Mouse (Mus musculus) layer of hippocampus, postnatal 14 days (tissue): ENCODE measurements around the gene Phf1. TPM values are rescaled to one million over a fixed set of nuclear protein-coding genes. Genes with fewer than 3 reads are reported as not detected.
"Not testable (repeated sequence)": the region's sequence is repeated elsewhere in the genome, so short reads cannot be mapped to it uniquely, and the experiment has no call there.

Experiments used
- DNase-seq, 2 experiments: peaks; one replicate each; pipeline ENCODE4 v3.0.0; 2021 to 2022; ENCODE audit warnings: low spot score in 2 of 2, mixed read lengths in 1 of 2
- long read RNA-seq, 2 experiments: library from polyadenylated mRNA; stranded (forward); transcript quantifications; one replicate each; pipeline ENCODE4 v2.0.0; 2021
- total RNA-seq, 2 experiments: library from RNA; stranded (reverse); gene quantifications; 2 replicates each; pipeline ENCODE4 v1.2.3; 2021

The Phf1 gene
- total RNA-seq: 10 to 100 TPM; 18.6 to 21.0 TPM
- long read RNA-seq, experiment 1, partial matches to known transcripts: 0 of 7 reads
- long read RNA-seq, experiment 1, other reads (novel, unspliced or antisense): 5 of 7 reads
- long read RNA-seq, experiment 2, partial matches to known transcripts: 4 of 11 reads
- long read RNA-seq, experiment 2, other reads (novel, unspliced or antisense): 4 of 11 reads

DNA sequence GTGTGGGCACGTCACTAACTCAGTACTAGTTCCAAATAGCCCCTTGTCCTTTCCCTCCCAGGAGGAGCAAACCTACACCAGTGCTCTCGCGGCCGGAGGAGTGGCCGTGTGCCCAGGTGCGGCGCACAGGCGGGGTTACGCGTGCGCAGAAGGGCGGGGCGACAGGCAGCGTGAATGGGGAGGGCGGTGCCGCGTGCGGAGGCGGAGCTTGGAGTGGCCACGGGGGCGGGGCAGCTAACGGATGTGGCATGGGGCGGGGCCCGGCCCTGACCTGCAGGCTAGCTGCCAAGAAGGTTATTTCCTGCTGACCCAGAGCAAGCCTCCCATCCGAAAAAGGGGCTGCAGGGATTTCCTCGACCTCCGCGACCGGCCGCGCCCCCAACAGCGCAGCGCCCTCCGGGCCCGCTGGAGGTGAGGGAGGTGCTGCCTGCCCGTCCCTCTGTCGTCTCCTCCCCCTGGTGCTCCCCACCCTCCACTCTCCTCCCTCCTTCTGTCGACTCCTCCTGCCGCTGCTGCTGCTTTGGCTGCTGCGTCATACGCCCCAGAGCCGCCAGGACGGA is at the start of gene Phf1:
Gene Phf1 (plus strand): TSS at position 214 of the 560 bp plus-strand sequence.
- DNase-seq: peak; percentile 93 to 95

DNA sequence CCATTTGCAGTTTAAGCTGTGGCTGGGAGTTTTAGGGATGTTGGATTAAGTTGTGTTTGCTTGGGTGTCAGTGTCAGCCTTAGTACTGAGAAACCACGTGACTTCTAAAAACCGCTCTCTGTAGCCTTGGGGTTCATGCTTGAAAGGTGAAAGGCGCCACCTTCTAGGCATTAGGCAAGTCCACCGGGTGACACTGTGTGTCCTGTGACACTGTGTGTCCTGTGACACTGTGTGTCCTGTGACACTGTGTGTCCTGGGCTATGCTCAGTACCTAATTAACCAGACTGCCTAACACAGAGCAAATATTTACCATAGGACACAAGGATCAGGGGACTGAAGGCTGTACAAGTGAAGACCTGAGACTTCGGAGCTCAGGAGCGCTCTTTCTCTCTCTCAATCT is 49.3 kb upstream of the Phf1 start:
- no peak for DNase-seq

DNA sequence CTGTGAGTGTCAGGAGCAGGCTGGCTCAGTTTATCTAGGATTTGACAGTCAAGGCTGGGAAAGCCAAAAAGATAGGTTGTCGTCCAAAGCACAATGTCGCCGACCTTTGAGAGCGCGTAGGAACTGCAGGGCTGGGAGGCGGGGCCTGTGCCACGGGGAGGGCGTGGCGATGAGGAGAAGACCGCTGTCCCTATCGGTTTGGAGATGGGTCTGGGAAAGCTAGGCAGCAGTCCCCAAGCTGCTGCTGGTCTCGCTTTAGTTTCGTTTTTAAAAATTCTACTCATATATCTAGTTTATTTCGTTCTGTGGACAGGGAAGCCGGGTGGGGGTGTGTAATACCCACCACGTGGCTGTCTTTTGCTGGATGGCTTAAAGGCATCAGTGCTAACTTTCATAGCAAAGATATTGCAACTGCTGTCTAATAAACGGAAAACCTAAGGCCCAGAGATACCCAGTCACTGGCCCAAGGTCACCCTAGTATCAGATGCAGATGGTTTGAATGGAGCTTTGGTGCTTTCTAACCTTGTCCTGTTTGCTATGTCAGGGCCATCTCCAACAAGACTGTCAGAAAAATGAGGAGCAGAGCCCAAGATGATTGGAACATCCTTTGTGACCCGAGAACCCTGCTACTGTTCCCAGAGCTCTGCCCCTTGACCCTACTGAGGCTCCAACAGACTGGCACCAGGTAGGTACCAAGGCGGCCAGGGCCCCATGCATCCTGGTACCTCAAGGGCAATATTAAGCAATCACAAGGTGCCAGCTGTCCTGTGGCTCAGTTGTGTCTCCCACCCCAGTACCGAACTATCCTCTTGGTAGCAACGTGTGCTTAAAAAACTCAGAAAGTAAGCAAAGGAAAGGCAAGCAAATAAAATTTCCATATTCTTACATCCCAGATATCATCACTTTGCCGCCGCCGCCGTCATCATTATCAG is 47.6 kb upstream of the Phf1 start:
- peak; percentile 53 to 65 for DNase-seq

- peak; percentile 82 to 86 for DNase-seq
Measured at GRCm38 (mm10) chr17:26886047-26886749, 46.7 kb upstream of the Phf1 start.

- no peak for DNase-seq
Measured at GRCm38 (mm10) chr17:26887926-26888325, 44.9 kb upstream of the Phf1 start.

GRCm38 (mm10) chr17:26892635-26893375 is 40.0 kb upstream of the Phf1 start:
- DNase-seq: peak; percentile 36 to 38

DNA sequence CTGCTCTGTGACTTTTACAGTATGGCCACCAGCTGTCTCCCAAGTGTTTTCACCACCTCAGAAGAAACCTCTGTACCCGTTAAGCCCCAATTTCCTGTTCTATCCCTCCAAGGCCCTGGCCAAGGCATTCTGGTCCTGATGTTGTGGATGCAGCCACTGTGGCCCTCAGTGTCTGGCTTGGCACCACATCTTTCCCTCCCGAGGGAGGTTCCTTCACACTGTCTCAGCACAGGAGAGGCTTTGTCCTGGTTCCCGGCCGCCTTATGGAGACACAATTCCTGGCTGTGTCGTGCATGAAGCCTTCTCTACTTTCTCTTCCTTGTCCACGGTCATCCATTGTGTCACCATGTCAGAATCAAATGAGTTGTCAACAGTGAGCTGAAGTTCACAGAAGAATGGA is 39.4 kb upstream of the Phf1 start:
- DNase-seq: no peak

DNA sequence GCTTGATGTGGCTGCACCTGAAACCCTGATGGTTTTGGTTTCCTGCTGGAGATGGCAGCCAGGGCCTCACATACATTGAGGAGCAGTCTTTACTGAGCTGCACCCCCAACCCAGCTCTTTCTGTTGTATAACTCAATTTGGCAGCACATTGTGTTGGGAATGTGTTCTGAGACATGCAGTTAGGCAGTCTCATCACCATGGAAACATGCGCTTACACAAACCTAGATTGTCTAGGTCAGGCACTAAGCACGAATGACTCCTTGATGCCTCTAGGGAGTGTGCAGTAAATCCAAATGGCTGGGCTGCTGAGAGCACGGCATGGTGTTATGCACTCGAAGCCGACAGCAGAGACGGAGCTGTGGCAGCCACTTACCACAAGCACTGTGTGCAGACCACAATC is 38.5 kb upstream of the Phf1 start:
- DNase-seq: peak in 1 of 2 experiments; percentile 54

DNA sequence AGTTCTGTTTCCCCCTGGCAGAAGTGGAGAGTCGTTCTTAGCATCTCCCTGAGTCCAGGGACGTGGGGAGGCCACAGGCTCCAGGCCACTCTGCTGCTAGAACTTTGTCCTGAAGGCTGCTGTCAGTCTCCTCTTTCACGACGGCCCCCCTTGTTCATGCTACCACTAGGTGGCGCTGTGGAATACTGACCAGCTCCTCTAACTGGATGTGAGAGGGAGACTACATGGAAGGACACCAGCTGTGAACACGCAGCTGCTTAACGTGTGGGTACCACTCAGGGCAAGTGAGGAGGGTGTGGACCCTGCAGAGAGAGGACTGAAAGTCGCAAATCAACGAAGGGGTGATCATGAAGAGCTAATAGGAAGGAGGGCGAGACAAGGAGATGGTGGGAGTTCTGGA is 37.3 kb upstream of the Phf1 start:
- peak; percentile 52 to 59 for DNase-seq

GRCm38 (mm10) chr17:26900916-26901315 is 31.9 kb upstream of the Phf1 start:
- DNase-seq: no peak

GRCm38 (mm10) chr17:26904320-26904719 is 28.5 kb upstream of the Phf1 start:
- DNase-seq: no peak

DNA sequence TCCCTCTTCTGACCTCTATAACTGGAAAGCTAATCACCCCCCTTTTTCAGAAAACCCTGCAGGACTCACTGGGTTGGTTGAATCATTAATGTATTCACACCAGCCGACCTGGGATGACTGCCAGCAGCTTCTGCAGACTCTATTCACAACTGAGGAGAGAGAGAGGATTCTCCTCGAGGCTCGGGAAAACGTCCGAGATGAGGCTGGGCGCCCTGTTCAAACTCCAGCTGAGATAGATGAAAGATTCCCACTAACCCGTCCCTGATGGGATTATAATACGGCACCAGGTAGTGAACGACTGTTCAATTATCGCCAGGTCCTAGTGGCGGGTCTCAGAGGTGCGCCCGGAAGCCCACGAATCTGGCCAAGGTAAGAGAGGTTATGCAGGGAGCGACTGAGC is 25.3 kb upstream of the Phf1 start:
- not testable (repeated sequence) for DNase-seq

DNA sequence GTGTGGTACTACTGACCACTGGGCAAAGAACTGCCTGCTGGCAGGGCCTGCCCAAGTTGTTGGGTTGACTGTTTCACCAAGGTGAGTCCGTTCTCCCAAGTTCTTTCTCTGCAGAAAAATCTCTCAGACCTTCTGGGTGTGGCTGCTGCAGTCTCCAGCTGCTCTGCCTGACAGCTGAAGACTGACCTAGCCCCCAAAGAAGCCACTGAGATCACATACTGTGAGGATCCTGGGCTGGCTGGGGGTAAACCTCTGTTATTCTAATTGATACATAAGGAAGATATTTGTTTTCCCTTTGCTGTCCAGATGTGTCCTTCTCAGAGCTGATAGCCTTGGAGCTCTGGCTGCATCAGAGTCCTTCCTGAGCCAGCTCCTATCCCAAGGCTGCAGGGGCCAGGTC is 17.6 kb upstream of the Phf1 start:
- no peak for DNase-seq

- peak; percentile 100 for DNase-seq
Measured at GRCm38 (mm10) chr17:26916711-26917482, 16.0 kb upstream of the Phf1 start, which contains the start of gene Kifc5b. Gene Kifc5b, plus strand, starts transcription at chr17:26917091.

DNA sequence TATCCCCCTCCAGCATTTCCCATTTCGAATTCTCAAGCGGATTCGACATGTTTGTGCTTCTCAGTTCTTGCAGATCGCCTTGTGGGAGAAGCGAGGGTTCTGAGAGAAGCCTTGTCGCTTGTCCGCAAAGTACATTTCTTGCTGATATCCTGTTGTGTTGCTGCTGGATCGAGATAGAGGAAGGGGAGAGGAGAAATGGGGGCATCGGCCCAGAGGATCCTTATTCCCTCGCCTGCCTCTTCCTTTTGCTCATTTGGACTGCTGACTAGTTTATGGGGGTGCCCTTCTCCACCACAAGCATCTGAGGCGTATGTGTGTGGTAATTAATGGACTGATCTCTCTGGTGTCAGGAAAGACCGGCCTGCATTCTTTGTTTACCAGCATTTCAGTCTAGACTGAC is 15.3 kb upstream of the Phf1 start:
- DNase-seq: not testable (repeated sequence)

GRCm38 (mm10) chr17:26918343-26918742 is 14.5 kb upstream of the Phf1 start:
- no peak for DNase-seq

DNA sequence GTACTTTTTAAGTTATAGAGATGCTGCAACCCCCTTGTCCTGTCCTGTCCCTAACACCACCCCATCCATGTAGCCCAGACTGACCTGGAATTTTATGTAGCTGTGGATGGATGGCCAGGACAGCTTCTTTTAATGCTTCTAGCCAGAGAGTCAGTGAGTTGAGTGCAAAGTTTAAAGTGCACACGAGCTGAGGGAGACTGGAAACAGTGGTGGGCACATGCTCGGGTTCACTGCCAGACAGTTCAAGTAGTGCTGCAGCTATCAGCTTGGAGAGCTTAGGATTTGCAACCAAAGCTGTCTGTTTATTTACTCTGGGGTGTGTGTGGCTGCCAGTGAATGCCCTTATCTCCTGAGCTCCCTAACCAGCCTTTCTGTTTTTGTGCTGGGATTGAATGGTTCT is 13.3 kb upstream of the Phf1 start:
- DNase-seq: not testable (repeated sequence)

GRCm38 (mm10) chr17:26922368-26922767 is 10.5 kb upstream of the Phf1 start:
- DNase-seq: not testable (repeated sequence)

- not testable (repeated sequence) for DNase-seq
Measured at GRCm38 (mm10) chr17:26925414-26925813, 7.4 kb upstream of the Phf1 start.

DNA sequence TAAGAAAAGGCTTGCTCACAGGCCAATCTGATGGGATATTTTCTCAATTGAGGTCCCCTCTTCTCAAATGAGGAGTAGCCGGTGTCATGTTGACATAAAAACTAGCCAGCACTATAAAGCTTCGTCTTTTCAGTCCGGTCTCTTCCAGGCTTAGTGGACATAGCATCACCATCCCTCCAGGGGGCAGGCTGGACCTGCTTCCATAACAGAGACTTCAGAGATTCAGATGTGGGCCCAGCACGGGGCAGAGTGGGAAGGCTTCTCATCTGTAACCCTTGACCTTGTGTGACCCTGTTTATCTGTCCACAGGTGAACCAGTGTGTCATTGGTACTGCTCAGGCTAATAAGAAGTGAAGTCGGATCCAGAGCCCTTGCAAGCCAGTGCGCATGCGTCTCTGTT is 1.1 kb upstream of the Phf1 start:
- not testable (repeated sequence) for DNase-seq
